Mouse (Mus musculus): Measurements from ENCODE around the gene Ccl6.

DNA sequence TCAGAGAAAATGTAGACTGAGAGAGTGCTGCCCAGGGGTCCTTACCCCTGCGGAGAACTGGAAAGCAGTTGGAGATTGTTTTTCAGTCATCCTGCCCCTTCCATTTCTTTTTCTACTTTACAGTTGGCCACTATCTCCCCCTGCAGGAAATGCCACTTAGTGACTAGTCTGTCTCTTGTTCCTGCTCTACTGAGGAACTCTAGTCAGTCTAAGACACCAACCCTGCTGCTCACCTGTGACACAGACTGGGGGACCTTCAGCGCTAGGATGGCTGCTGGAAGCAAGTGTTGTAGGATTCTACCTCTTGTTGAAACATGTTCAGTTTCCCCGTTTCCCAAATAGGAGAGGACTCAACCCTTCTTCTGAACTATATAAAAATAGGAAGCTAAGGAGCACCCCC is 46.6 kb upstream of the Ccl6 start:
- no peak for TF ChIP-seq CTCF (IDR thresholded peaks at IDR 0.05; ENCODE audit: low read depth, low read length)
- no peak for TF ChIP-seq POLR2A (IDR thresholded peaks at IDR 0.05; ENCODE audit: extremely low read depth, insufficient read depth, low read length)
